Mouse (Mus musculus): Measurements from ENCODE around the gene Ptprf. TPM values are rescaled to one million over a fixed set of nuclear protein-coding genes. Genes with fewer than 3 reads are reported as not detected.

Ptprf gene
- 1 to 10 TPM; 7.5 to 9.2 TPM for total RNA-seq (2021)

- intact Hi-C loops (cut with DNase I): loop anchor here (10.0 kb wide), 1 partner anchor 456 kb away; the partner anchor contains the start of gene Slc6a9
- DNase-seq: peak; percentile 62 to 67
Observed at GRCm38 (mm10) chr4:118291231-118291630, at the start of gene Ptprf. TSS of gene Ptprf (minus strand) at chr4:118291405.

GRCm38 (mm10) chr4:118336658-118337057 is 45.5 kb upstream of the Ptprf start:
- no peak for DNase-seq
- intact Hi-C loops (cut with DNase I): no loop called here

GRCm38 (mm10) chr4:118335991-118336390 is 44.8 kb upstream of the Ptprf start:
- DNase-seq: no peak
- intact Hi-C loops (cut with DNase I): no loop called here

GRCm38 (mm10) chr4:118331777-118332176 is 40.6 kb upstream of the Ptprf start:
- intact Hi-C loops (cut with DNase I): no loop called here
- DNase-seq: no peak

- no peak for DNase-seq
- intact Hi-C loops (cut with DNase I): no loop called here
Observed at GRCm38 (mm10) chr4:118326476-118326875, 35.3 kb upstream of the Ptprf start.

- intact Hi-C loops (cut with DNase I): no loop called here
- DNase-seq: no peak
Observed at GRCm38 (mm10) chr4:118320636-118321035, 29.4 kb upstream of the Ptprf start.

GRCm38 (mm10) chr4:118319706-118320344 is 28.6 kb upstream of the Ptprf start:
- DNase-seq: no peak
- intact Hi-C loops (cut with DNase I): no loop called here

- intact Hi-C loops (cut with DNase I): no loop called here
- no peak for DNase-seq
Observed at GRCm38 (mm10) chr4:118316662-118317061, 25.5 kb upstream of the Ptprf start.

- DNase-seq: no peak
- intact Hi-C loops (cut with DNase I): no loop called here
Observed at GRCm38 (mm10) chr4:118315286-118315685, 24.1 kb upstream of the Ptprf start.

GRCm38 (mm10) chr4:118310461-118310860 is 19.3 kb upstream of the Ptprf start:
- no peak for DNase-seq
- intact Hi-C loops (cut with DNase I): no loop called here

GRCm38 (mm10) chr4:118307533-118308263 is 16.5 kb upstream of the Ptprf start:
- intact Hi-C loops (cut with DNase I): no loop called here

GRCm38 (mm10) chr4:118306113-118306696 is 15.0 kb upstream of the Ptprf start:
- no peak for DNase-seq
- intact Hi-C loops (cut with DNase I): no loop called here

More at GRCm38 (mm10) chr4:118307533-118308263, 16.5 kb upstream of the Ptprf start:
- no peak for DNase-seq

GRCm38 (mm10) chr4:118304984-118305383 is 13.8 kb upstream of the Ptprf start:
- no peak for DNase-seq
- intact Hi-C loops (cut with DNase I): no loop called here

GRCm38 (mm10) chr4:118297844-118298243 is 6.6 kb upstream of the Ptprf start:
- no peak for DNase-seq
- intact Hi-C loops (cut with DNase I): loop anchor here (10.0 kb wide), 1 partner anchor 463 kb away; the partner anchor contains the start of gene Slc6a9

- intact Hi-C loops (cut with DNase I): loop anchor here (10.0 kb wide), 1 partner anchor 461 kb away; the partner anchor contains the start of gene Slc6a9
- no peak for DNase-seq
Observed at GRCm38 (mm10) chr4:118295651-118296561, 4.7 kb upstream of the Ptprf start.

GRCm38 (mm10) chr4:118294811-118295210 is 3.6 kb upstream of the Ptprf start:
- DNase-seq: no peak
- intact Hi-C loops (cut with DNase I): loop anchor here (10.0 kb wide), 1 partner anchor 460 kb away; the partner anchor contains the start of gene Slc6a9

- peak; percentile 82 to 85 for DNase-seq
- intact Hi-C loops (cut with DNase I): loop anchor here (1.0 to 10.0 kb wide), 3 partner anchors 77 to 458 kb away; partner anchors contain the start of gene Slc6a9
Observed at GRCm38 (mm10) chr4:118292741-118293306, 1.6 kb upstream of the Ptprf start.

- intact Hi-C loops (cut with DNase I): loop anchor here (10.0 kb wide), 1 partner anchor 456 kb away; the partner anchor contains the start of gene Slc6a9
- peak; percentile 44 to 47 for DNase-seq
Observed at GRCm38 (mm10) chr4:118290416-118291030, 682 bp downstream of the Ptprf start.

- no peak for DNase-seq
Observed at GRCm38 (mm10) chr4:118289960-118290415, 1.2 kb downstream of the Ptprf start.

More at GRCm38 (mm10) chr4:118289960-118290415, 1.2 kb downstream of the Ptprf start:
- intact Hi-C loops (cut with DNase I): loop anchor here (10.0 kb wide), 1 partner anchor 455 kb away; the partner anchor contains the start of gene Slc6a9
